Comparison of ENCODE assay signal across 16 mouse cellular contexts in the genomic region with DNA sequence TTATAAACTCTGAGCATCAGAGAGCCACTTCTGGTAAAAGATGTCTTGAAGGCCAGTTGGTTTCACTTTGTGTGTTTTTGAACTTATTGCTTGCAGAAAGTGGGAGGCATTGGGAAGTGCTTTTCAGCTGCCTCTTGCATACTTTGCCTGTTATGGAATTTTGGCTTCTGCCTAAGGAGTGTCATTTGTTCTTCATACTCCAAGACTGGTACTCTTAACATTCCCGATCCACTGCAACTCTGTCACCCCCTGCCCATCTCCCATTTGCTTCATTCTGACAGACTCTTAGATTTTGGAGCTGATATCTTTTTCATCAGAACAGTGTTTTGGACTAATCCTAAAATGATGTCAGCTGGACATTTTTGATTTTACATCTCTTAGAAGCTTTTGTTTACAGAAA.
"Had no signal": no experiment of that assay in that cellular context is flagged by ENCODE, and none has a peak within 500 bp of the region (broad histone marks: within the 10 kb centered on the region; RNA-seq: fewer than 3 reads in every experiment).

No protein-coding gene starts in this region.

- H3K4me2 ChIP-seq: limb, embryonic 12.5 days; liver, embryonic 13.5 days; midbrain, embryonic 12.5 days; neural tube, embryonic 15.5 days had no signal

- H3K4me3 ChIP-seq: limb, embryonic 12.5 days; liver, embryonic 13.5 days; megakaryocyte, embryonic 14.5 days; midbrain, embryonic 12.5 days; neural tube, embryonic 15.5 days had no signal

- H3K9ac ChIP-seq: limb, embryonic 12.5 days; liver, embryonic 13.5 days; liver, postnatal 0 days; midbrain, embryonic 12.5 days; neural tube, embryonic 15.5 days had no signal

- ATAC-seq: intestine, embryonic 16.5 days; liver, postnatal 0 days had no signal

- H3K27ac ChIP-seq: limb, embryonic 12.5 days; liver, embryonic 13.5 days; macrophage; midbrain, embryonic 12.5 days; neural tube, embryonic 15.5 days had no signal

- H3K36me3 ChIP-seq: limb, embryonic 12.5 days; liver, embryonic 13.5 days; midbrain, embryonic 12.5 days; neural tube, embryonic 15.5 days had no signal

- H3K9me3 ChIP-seq: limb, embryonic 12.5 days; liver, embryonic 13.5 days; midbrain, embryonic 12.5 days; neural tube, embryonic 15.5 days had no signal

- DNase-seq: kidney, adult 8-10 months; kidney, postnatal 36 days; layer of hippocampus, adult 9-11 months; liver; liver, embryonic 13.5 days; liver, postnatal 0 days; lung, postnatal 10 days; right cerebral cortex, adult 18-20 months; right cerebral cortex, postnatal 25 days; thymus, postnatal 36 days had no signal

- H3K4me1 ChIP-seq: limb, embryonic 12.5 days; liver, embryonic 13.5 days; megakaryocyte, embryonic 14.5 days; midbrain, embryonic 12.5 days; neural tube, embryonic 15.5 days had no signal

- H3K27me3 ChIP-seq: limb, embryonic 12.5 days; liver, embryonic 13.5 days; megakaryocyte, embryonic 14.5 days; midbrain, embryonic 12.5 days; neural tube, embryonic 15.5 days had no signal
